In the genomic region with DNA sequence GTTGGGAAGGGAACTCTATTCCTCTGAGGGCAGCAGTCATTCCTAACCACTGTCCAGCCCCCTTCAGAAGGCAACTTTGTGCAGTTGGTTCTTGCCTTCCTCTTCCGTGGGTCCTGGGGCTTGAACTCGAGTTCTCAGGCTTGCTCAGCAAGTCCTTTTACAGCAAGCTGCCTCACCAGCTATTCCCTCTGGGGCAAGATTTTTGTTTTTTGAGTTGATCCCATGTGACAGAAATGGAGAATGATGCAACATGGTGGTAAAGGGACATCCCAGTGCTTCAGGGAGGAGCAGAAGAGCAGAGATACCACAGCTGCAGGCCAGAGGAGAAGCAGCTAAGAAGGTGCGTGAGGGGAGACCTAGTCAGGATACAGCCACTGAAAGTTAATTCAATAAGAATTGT, we compare ENCODE assay signal across 30 mouse cellular contexts. TPM values are rescaled to one million over a fixed set of nuclear protein-coding genes. Genes with fewer than 3 reads are reported as not detected.
DNase-seq lines count a peak whose midpoint lies in the region; ATAC-seq and TF ChIP-seq lines count a peak whose summit lies in the region.
"Had no signal": no experiment of that assay in that cellular context is flagged by ENCODE, and none has a peak within 500 bp of the region (broad histone marks: within the 10 kb centered on the region; RNA-seq: fewer than 3 reads in every experiment).

No protein-coding gene starts in this region.

- no peak for TF ChIP-seq POLR2A in MEL (IDR thresholded peaks at IDR 0.05; ENCODE audit: control insufficient read depth in 1 of 2, insufficient read depth in 1 of 2, low read depth in 1 of 2, low read length in 2 of 2, poor library complexity in 1 of 2)

- TF ChIP-seq CTCF in MEL (IDR thresholded peaks at IDR 0.05 in 2 of 3, conservative IDR thresholded peaks at IDR 0.05 in 1 of 3; ENCODE audit: control insufficient read depth in 1 of 3, insufficient read depth in 1 of 3, low read depth in 2 of 3, low read length in 3 of 3, poor library complexity in 1 of 3, severe bottlenecking in 1 of 3): no peak

- 0 out of 2 replicates have a peak, but pooled peaks have one; percentile 4 for ATAC-seq in common myeloid progenitor, adult 5-6 weeks (replicated peaks; ENCODE audit: low read depth, poor library complexity, severe bottlenecking)
- peak; percentile 28 for ATAC-seq in megakaryocyte progenitor cell, adult 5-6 weeks (replicated peaks; ENCODE audit: poor library complexity)
- ATAC-seq: activated CD4-positive, CD25-positive, alpha-beta regulatory T cell, adult 4 months; forebrain, embryonic 15.5 days; hindbrain, postnatal 0 days; intestine, postnatal 0 days had no signal

- no peak overlapping the region; the same call in 1 of the 2 replicates for H3K27ac ChIP-seq in MEL (ENCODE audit: control insufficient read depth, low read depth, low read length)
- H3K27ac ChIP-seq: embryonic facial prominence, embryonic 10.5 days; embryonic facial prominence, embryonic 13.5 days; forebrain, embryonic 12.5 days; forebrain, embryonic 15.5 days; heart, embryonic 15.5 days; hindbrain, embryonic 10.5 days; hindbrain, embryonic 14.5 days; hindbrain, postnatal 0 days had no signal

- no peak overlapping the region for H3K9ac ChIP-seq in MEL (ENCODE audit: control insufficient read depth, low read depth, low read length, poor library complexity, severe bottlenecking)
- H3K9ac ChIP-seq: embryonic facial prominence, embryonic 13.5 days; forebrain, embryonic 12.5 days; forebrain, embryonic 15.5 days; heart, embryonic 12.5 days; heart, embryonic 15.5 days; hindbrain, embryonic 14.5 days had no signal

- H3K36me3 ChIP-seq in MEL (ENCODE audit: control insufficient read depth in 1 of 2, insufficient read depth in 2 of 2, low read length in 2 of 2): no peaks in the 10 kb centered on the region; a peak in 1 of 4 replicates
- H3K36me3 ChIP-seq: embryonic facial prominence, embryonic 10.5 days; embryonic facial prominence, embryonic 13.5 days; forebrain, embryonic 12.5 days; forebrain, embryonic 15.5 days; G1E; heart, embryonic 12.5 days; heart, embryonic 15.5 days; hindbrain, embryonic 10.5 days had no signal

- peaks cover 0 to 9% of the 10 kb centered on the region in 2 experiments; a peak in 2 of 4 replicates for H3K4me1 ChIP-seq in MEL (ENCODE audit: control insufficient read depth in 1 of 2, insufficient read depth in 2 of 2, low read length in 2 of 2)
- H3K4me1 ChIP-seq: embryonic facial prominence, embryonic 10.5 days; forebrain, embryonic 12.5 days; forebrain, embryonic 15.5 days; hindbrain, embryonic 10.5 days had no signal

- H3K27me3 ChIP-seq in MEL (ENCODE audit: control insufficient read depth in 1 of 2, insufficient read depth in 2 of 2, low read length in 2 of 2): no peaks in the 10 kb centered on the region
- H3K27me3 ChIP-seq: forebrain, embryonic 12.5 days; forebrain, embryonic 15.5 days had no signal

- DNase-seq in 3T3-L1 (ENCODE audit: low read depth, low spot score) (peak; percentile 15), MEL (ENCODE audit: low read depth, low spot score) (no peak)
- DNase-seq in adrenal gland, adult 8-10 months: no peak
- DNase-seq in left cerebral cortex, adult 9 months (ENCODE audit: low spot score in 2 of 2): no peak
- DNase-seq in kidney, adult 8-10 months: no peak
- DNase-seq: adrenal gland, postnatal 14 days; cerebellum, adult 11 months; cerebellum, adult 2 months; cerebellum, adult 9-11 months; cerebellum, postnatal 25 days; embryo, embryonic 11 days; gastrocnemius, postnatal 10 days; gastrocnemius, postnatal 36 days; heart, postnatal 10 days; heart, postnatal 36 days had no signal

- H3K79me2 ChIP-seq in MEL (ENCODE audit: control insufficient read depth, insufficient read depth, low read length, poor library complexity): no peaks in the 10 kb centered on the region

- TF ChIP-seq EP300 in MEL (IDR thresholded peaks at IDR 0.05; ENCODE audit: low read depth in 1 of 2, low read length in 2 of 2): no peak

- no peaks in the 10 kb centered on the region for H3K9me3 ChIP-seq in MEL (replicated peaks; ENCODE audit: insufficient read depth, low read length)
- H3K9me3 ChIP-seq: embryonic facial prominence, embryonic 10.5 days; embryonic facial prominence, embryonic 13.5 days; forebrain, embryonic 12.5 days; forebrain, embryonic 15.5 days; heart, embryonic 12.5 days; heart, embryonic 15.5 days; hindbrain, embryonic 10.5 days had no signal

- no peak for TF ChIP-seq RAD21 in MEL (IDR thresholded peaks at IDR 0.05; ENCODE audit: low read depth, low read length)

- no peak overlapping the region for H3K4me3 ChIP-seq in MEL (ENCODE audit: control insufficient read depth in 1 of 2, insufficient read depth in 1 of 2, low read depth in 2 of 2, low read length in 2 of 2)
- H3K4me3 ChIP-seq: embryonic facial prominence, embryonic 10.5 days; embryonic facial prominence, embryonic 13.5 days; erythroblast, embryonic 14.5 days; forebrain, embryonic 12.5 days; forebrain, embryonic 15.5 days; heart, embryonic 12.5 days; heart, embryonic 15.5 days; hindbrain, embryonic 10.5 days had no signal

TF ChIP-seq in MEL, 35 proteins besides CTCF, POLR2A, EP300 and RAD21:
- no peak for TF ChIP-seq ZMIZ1 (IDR thresholded peaks at IDR 0.05; ENCODE audit: low read depth, low read length)
- no peak for TF ChIP-seq ZC3H11A (IDR thresholded peaks at IDR 0.05; ENCODE audit: low read depth, low read length)
- TF ChIP-seq USF1 (IDR thresholded peaks at IDR 0.05; ENCODE audit: low read depth, low read length): peak; percentile 46; the same call in 1 of the 2 replicates

RNA-seq across cellular contexts. Expression of a gene that starts 19.4 kb away (rescaled TPM):
- total RNA-seq in MEL (2012; rRNA removed): 18.2 and 21.8 TPM in 2 replicates
- 10 to 100 TPM in 1 of 2 experiments, not detected in 1; 65.7 TPM for polyA plus RNA-seq in MEL (2012; ENCODE audit: insufficient read depth in 1 of 2, insufficient read length in 2 of 2, low read depth in 1 of 2, low replicate concordance in 2 of 2, missing spikeins in 1 of 2)
- 30.8 and 38.7 TPM in 2 replicates for total RNA-seq in common myeloid progenitor, adult 5-6 weeks (2017)
- total RNA-seq in megakaryocyte progenitor cell, adult 5-6 weeks (2015): 67.1 and 71.7 TPM in 2 replicates
- total RNA-seq in megakaryocyte progenitor cell, adult 5-6 weeks (2017): 24.6 and 28.8 TPM in 2 replicates
- total RNA-seq in adrenal gland, adult 8-10 months (2022): 10 to 100 TPM; 37.7 to 65.1 (median 55.4) TPM

RNA-seq across cellular contexts. Expression of a gene that starts 48.3 kb away (rescaled TPM):
- total RNA-seq in MEL (2012; rRNA removed): not detected in 2 replicates
- not detected for polyA plus RNA-seq in MEL (2012; ENCODE audit: insufficient read depth in 1 of 2, insufficient read length in 2 of 2, low read depth in 1 of 2, low replicate concordance in 2 of 2, missing spikeins in 1 of 2)
- total RNA-seq in common myeloid progenitor, adult 5-6 weeks (2017): 2.1 TPM in 1 of 2 replicates, not detected in the other
- not detected in 2 replicates for total RNA-seq in megakaryocyte progenitor cell, adult 5-6 weeks (2015)
- 0.17 and 0.37 TPM in 2 replicates for total RNA-seq in megakaryocyte progenitor cell, adult 5-6 weeks (2017)
- total RNA-seq in adrenal gland, adult 8-10 months (2022): 10 to 100 TPM; 14.2 to 27.2 (median 18.9) TPM
- total RNA-seq: G1E had no signal
- polyA plus RNA-seq: activated CD4-positive, CD25-positive, alpha-beta regulatory T cell, adult 4 months; G1E had no signal
